Mouse (Mus musculus): ENCODE data around the gene Ccdc124. TPM values are rescaled to one million over a fixed set of nuclear protein-coding genes. Genes with fewer than 3 reads are reported as not detected.
"Not testable (repeated sequence)": the region's sequence is repeated elsewhere in the genome, so short reads cannot be mapped to it uniquely, and the experiment has no call there.

Ccdc124 gene
- total and polyA plus RNA-seq, 3 experiments = 52.5 to 65.0 (median 65.0) TPM

DNA sequence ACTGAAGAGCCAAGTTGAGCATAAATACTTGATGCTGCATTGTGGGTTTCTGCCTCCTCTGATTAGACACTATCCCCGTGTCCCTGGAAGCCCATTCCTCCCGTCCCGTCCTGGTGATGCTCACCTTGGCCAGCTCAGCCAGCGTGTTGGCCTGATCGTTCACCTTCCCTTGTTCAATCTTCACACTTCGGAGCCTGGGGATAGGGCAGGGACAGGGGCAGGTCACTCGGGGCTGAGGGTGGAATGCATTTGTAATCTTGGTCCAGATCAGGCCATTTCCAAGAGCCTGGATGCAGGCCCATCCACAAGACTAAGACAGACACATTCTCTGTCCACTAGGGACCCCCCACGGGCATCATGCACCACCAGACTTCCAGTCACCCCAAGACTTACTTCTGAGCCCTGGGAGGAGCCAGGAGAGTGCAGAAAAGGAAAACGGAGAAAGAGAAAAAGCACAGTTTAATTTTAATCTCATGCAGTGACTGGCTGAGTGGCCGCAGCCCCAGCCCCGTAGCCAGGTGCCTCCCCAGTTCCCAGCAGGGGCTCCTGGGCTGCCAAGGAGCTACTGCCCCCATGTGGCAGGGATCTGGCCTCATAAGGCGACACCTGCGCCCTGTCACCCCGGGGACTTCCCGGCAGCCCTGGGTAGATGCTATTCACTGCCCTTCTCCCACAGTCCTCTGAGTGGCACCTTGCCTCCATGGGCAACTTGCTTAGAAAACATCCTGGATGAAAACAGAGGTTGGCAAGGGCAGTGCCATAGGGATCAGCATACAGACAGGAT, 27.2 kb downstream of the Ccdc124 start:
- no peak for DNase-seq

DNA sequence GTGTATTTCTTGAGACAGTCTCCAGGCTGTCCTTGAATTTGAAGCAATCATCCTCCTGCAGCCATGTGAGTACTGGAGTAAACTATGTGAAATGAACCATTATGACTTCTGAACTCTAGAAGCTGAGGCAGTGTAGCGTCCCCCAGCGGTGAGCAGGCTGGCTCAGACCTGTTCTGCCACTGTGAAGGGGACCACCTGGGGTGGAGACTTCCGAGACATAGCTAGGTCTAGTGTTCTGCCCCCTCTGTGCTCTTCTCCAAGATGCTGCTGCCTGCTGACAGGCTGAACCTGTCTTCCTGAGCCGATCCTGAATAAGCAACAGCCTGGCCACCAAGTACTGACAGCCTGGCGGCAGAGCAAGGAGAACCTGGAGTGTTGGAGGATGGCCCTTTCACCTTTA, 28.6 kb downstream of the Ccdc124 start:
- no peak for DNase-seq

- DNase-seq = peak; percentile 89
These were observed 29.2 kb downstream of the Ccdc124 start for GRCm38 (mm10) chr8:70844523-70844922.

DNA sequence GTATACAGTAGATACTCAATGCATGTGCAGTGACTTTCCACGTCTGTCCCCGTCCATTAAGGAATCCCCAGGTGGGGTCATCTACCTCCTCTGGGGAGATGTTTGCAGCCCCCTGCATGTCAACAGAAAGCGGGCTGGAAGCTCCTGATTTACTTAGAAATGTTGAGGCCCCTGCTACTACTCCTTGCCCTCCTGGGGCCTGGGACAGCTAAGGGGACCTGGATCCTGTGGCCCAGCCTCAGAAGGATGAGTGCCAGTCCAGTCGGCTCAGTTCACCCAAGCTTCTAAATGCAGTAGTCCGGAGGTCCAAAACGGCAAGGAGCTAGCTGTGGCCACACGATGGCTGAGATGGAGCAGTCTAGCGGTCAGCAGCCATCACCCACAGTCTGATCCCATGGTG, 29.8 kb downstream of the Ccdc124 start:
- DNase-seq = no peak

GRCm38 (mm10) chr8:70843214-70843773, 30.4 kb downstream of the Ccdc124 start:
- no peak for DNase-seq

DNA sequence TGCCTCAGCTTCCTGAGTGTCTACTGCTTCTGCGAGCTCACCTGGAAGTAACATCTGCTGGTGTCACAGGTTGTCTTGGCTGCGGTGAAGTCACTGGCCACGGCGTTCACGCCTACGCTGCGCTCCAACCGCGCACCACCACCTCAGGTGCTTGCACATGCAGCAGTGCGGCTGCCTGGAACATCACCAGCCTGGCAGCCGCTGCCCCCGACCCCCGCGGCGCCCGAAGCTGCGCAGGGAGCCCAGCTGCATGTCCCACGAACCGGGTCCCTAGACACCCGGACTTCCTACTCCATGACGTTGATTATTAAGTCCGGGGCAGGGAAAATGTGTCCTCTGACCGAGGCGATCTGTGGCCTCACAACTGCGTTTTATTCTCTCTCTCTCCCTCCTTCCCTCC, 31.3 kb downstream of the Ccdc124 start:
- DNase-seq = no peak

- DNase-seq = peak; percentile 87
These were observed 32.3 kb downstream of the Ccdc124 start for GRCm38 (mm10) chr8:70841147-70842072.

DNA sequence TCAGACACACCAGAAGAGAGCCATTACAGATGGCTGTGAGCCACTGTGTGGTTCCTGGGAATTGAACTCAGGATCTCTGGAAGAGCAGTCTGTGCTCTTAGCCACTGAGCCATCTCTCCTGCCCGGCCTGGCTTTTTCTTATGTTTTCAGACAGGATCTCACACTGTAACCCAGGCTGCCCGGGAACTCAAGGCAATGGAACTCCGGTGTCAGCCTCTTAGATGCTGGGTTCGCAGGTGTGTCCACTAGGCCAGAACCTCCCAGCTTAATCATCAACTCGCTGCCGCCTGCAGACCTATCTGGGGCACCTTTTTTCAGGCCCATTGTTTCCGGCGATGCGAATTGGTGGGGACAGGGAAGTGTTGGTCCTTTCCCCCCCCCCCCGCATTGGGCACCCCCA, 33.1 kb downstream of the Ccdc124 start:
- DNase-seq = no peak

DNA sequence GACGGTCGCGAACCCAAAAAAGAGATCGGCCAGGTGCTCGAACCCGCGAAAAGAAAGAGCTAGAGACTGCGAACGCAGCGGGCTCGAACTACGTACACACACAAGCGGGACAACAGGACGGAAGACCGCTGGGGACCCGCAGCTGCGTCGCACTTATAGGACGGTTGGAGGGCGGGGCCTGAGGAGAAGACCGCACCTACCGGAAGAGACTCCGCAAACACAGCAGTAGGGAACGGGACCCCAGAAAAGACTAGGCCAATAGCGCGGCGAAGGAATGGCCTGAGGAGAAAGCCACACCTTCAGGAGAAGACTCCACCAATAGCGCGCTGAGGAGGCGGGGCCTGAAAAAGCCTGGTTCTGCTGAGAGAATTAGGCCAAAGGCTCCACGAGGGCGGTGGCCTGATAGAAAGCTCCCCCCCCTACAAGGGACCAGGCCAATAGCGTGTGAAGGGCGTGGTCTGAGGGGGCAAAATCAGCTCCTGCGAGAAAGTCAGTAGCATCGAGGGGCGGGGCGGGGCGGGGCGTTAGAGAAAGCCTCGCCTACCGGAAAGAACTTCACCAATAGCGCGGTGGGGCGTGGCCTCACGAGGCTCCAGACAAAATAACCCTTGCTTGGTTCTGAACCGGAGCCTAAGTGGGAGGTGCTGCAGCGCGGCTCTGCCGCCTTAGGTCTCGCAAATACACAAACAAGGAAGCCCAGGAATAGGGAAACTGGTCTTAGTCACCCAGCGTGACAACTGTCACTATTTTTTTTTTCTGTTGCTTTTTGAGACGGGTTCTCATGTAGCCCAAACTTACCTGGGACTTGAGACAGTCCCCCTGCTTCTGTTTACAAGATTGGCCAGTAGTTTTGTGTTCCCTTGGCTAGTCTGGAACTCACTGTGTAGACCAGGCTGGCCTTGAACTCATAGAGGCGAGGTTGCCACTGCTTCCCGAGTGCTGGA, 34.1 kb downstream of the Ccdc124 start, which contains the start of gene Arrdc2:
Gene Arrdc2 (minus strand): TSS at position 313 of the 944 bp plus-strand sequence.
- peak; percentile 99 for DNase-seq

DNA sequence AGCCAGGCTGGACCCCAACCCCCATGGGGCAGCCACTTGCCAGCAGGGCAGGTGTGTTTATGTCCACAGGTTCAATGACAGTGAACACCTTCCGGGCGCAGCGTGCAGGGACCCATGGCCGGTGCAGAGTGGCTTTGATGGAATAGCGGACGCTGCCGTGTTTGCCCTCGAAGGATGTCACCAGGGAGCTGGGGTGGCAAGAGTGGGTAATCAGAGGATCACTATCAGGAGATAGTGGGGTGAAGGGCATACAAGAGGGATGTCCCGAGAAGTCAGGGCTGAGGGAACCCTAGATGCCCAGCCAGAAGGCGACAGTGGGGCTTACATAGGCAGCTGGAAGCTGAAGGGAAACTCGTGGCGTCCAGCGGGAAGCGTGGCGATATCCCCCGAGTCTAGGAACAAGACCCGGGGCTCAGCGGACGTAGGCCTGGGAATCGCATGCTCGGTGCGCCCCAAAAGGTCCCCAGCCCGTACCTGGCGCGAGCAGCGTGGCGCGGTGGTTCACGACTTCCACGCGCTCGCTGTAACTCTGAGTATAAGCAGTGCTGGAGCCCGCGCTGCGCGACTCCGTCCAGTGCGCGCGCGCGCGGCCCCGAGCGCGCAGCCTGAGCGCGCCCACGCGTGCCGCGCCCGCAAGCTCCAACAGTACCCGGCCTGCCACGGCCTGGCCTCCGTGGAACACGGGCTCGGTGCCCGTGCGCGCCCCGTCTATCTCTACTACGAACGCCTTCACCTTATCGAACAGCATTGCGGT, 34.9 kb downstream of the Ccdc124 start:
- no peak for DNase-seq

DNA sequence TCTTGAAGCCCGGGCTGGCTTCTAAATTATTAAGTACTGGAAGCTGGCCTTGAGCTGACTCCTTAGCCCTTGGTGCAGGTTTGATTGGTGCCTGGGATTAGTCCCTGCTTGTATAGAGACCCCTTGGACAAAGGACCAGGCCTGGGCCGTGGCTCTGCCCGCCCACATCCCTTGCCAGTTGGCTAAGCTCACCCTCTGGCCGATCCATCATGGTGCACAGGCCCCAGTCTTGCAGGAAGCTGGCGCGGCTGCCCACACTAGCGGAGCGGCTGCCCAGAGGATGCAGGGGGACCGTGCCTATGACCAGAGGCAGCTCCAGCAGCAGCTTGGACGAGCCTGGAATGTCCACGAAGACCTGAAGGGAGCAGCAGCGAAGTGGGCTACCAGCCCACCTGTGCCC, 37.1 kb downstream of the Ccdc124 start:
- DNase-seq = no peak

DNA sequence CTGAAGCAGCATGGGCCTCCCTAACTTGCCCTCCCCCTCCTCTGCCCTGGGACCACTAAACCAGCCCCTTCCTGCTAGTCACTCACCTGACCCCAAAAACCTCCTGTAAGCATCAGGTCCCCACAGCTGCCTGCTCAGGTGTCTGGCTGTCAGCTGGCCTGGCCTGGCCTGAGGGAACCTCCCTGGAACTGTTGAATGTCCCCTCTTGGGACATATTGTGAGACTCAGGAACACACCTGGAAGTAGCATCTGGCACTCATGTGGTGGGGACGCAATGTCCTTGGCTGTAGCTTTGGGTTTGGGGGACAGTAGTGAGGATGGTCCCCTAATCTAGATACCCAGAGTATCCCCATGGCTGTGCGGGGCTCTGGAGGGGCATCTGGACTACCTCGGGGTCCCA, 39.7 kb downstream of the Ccdc124 start:
- DNase-seq = no peak

DNA sequence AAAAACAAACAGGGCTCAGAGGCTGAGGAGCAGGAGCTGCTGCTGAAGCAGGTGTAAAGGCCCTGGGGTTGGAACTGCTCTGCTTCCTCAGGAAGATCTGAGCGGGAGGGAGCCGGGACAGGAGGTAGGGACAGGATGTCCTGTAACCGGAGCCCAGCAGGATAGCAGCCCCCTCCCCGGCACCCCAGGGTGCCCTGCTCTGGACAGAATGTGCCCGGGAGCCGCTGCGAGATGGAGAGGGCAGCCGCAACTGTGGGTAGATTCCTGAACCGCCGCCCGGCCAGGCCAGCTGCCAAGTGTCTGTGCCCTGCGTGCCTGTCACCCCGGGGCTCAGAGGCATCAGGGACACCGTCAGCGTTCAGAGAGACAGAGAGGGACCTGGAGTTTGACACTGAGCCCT, 40.2 kb downstream of the Ccdc124 start:
- DNase-seq = peak; percentile 76

DNA sequence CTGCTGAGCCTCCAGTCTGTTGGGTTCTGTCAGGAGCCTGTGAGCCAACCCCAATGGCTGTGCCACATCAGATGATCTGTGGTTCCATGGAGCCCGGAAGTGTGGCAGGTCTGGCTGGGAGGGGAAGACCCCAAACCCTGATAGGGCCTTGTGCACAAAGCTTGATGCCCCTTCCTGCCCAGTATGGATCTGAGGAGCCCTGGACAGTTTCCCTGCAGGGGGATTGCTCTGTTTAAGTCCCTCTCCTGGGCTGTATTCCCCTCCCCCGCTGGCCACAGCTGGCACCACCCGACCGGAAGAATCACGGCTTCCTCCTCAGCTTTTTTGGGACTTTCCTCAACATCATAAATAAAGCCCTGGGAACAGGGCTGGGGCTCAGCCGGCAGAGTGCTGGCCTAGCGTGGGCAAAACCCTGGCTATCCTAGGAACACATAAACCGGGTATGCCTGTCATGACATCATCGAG, 40.7 kb downstream of the Ccdc124 start:
- DNase-seq = peak; percentile 46

DNA sequence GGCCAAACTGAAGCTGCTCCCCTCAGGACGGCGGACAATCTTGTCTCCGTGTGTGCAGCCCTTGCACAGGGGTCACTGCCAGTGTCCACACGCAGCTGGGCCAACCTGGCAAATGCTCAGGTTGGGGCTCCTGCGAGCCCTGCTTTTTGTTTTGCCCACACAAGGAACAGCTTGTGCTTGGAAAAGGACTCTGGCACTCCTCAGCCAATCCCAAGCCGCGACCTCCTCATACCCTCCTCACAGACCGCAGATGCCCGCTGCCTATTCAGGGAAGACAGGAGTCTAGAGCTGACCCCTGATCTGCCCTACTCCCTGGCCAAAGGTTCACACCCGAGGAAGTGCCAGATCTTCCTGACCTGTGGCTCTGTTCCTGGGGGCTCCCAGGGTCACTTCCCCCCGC, 41.4 kb downstream of the Ccdc124 start:
- DNase-seq = no peak

DNA sequence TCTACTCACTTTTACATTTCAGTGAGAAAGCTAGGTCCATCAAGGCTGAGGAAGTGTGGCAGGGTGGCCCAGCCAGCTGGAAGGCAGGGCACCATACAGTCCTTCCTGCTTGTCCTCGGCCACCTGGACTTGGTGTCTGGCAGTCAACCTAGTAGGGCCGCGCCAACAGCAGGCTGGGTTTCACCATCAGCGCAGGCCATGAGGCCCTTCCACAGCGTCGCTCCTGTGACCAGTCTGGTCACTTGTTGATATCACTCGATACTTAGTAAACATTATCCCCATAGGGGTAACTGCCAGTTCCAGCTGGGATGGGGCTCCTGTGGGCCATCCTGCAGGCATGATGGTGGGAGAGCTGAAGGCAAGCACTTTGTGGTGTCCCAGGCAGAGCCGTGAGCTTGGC, 42.2 kb downstream of the Ccdc124 start:
- DNase-seq = no peak

- DNase-seq = no peak
These were observed 45.9 kb downstream of the Ccdc124 start for GRCm38 (mm10) chr8:70827796-70828195.

- no peak for DNase-seq
These were observed 46.7 kb downstream of the Ccdc124 start for GRCm38 (mm10) chr8:70827010-70827409.

GRCm38 (mm10) chr8:70825816-70826215, 47.9 kb downstream of the Ccdc124 start:
- DNase-seq = no peak

GRCm38 (mm10) chr8:70823802-70824201, 49.9 kb downstream of the Ccdc124 start:
- DNase-seq = no peak

DNA sequence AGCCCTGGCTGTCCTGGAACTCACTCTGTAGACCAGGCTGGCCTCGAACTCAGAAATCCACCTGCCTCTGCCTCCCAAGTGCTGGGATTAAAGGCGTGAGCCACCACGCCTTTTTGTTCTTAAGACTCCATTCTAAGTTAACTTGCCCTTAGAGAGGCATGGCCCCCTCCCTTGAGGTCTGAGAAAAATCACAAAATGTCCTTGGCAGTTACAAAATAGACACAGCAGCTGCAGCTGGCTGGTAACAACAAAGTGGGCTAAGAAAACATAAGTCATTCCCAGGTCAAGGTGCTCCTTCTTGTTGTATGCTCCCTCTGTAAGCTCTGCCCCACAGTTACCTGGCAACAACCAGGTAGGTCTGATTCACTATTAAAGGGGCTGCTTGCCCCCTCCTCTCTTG, 51.1 kb downstream of the Ccdc124 start:
- DNase-seq = not testable (repeated sequence)
